Mouse (Mus musculus) frontal cortex, postnatal 14 days (tissue): ENCODE measurements around the gene Poldip2.
A peak's percentile ranks its signal among the peaks of the same experiment; 100 is the strongest.

Experiments used
- DNase-seq, 2 experiments: peaks; one replicate each; pipeline ENCODE4 v3.0.0; 2022; ENCODE audit warnings: low spot score in 2 of 2

Poldip2 gene

GRCm38 (mm10) chr11:78512025-78512957, at the start of gene Poldip2, which contains the start of gene Tmem199:
Poldip2 (plus strand) TSS chr11:78512193.
Tmem199 (minus strand) TSS chr11:78512172.
- peak; percentile 81 to 83 for DNase-seq

- DNase-seq = no peak
These were observed 49.3 kb upstream of the Poldip2 start for GRCm38 (mm10) chr11:78462669-78463068.

- no peak for DNase-seq
These were observed 48.5 kb upstream of the Poldip2 start for GRCm38 (mm10) chr11:78463286-78464036.

- no peak for DNase-seq
These were observed 46.9 kb upstream of the Poldip2 start for GRCm38 (mm10) chr11:78465116-78465515.

GRCm38 (mm10) chr11:78465568-78466180, 46.3 kb upstream of the Poldip2 start, which contains the start of gene Slc46a1:
Slc46a1 (plus strand) TSS chr11:78465697.
- DNase-seq = peak; percentile 69 to 73

GRCm38 (mm10) chr11:78466242-78466912, 45.6 kb upstream of the Poldip2 start:
- no peak for DNase-seq

- DNase-seq = no peak
These were observed 44.5 kb upstream of the Poldip2 start for GRCm38 (mm10) chr11:78467515-78467914.

- no peak for DNase-seq
These were observed 44.1 kb upstream of the Poldip2 start for GRCm38 (mm10) chr11:78467932-78468331.

GRCm38 (mm10) chr11:78471326-78472103, 40.5 kb upstream of the Poldip2 start:
- no peak for DNase-seq

- DNase-seq = no peak
These were observed 36.7 kb upstream of the Poldip2 start for GRCm38 (mm10) chr11:78475289-78475688.

- DNase-seq = no peak
These were observed 28.4 kb upstream of the Poldip2 start for GRCm38 (mm10) chr11:78483639-78484038.

- peak; percentile 52 to 76 for DNase-seq
These were observed 23.8 kb upstream of the Poldip2 start for GRCm38 (mm10) chr11:78488168-78488567.

- peak in 1 of 2 experiments; percentile 56 for DNase-seq
These were observed 21.2 kb upstream of the Poldip2 start for GRCm38 (mm10) chr11:78490781-78491241.

- no peak for DNase-seq
These were observed 16.1 kb upstream of the Poldip2 start for GRCm38 (mm10) chr11:78495904-78496303.

GRCm38 (mm10) chr11:78497071-78497541, 14.9 kb upstream of the Poldip2 start:
- peak in 1 of 2 experiments; percentile 51 for DNase-seq

GRCm38 (mm10) chr11:78497544-78498522, 14.2 kb upstream of the Poldip2 start, which contains the start of gene Sarm1:
Sarm1 (minus strand) TSS chr11:78497754.
- DNase-seq = peak; percentile 92 to 94

GRCm38 (mm10) chr11:78499004-78499403, 13.0 kb upstream of the Poldip2 start, which contains the start of gene Vtn:
Vtn (plus strand) TSS chr11:78499091.
- no peak for DNase-seq

- no peak for DNase-seq
These were observed 12.4 kb upstream of the Poldip2 start for GRCm38 (mm10) chr11:78499543-78499942.
